Mouse (Mus musculus): ENCODE measurements at regions not wholly inside any gene's neighbourhood (a gene's known extent, or its start where the extent isn't known, plus 50 kb on each side); places are given as distances from the start of the nearest gene placed in this dataset.
A peak's percentile ranks its signal among the peaks of the same experiment; 100 is the strongest.
"Not testable (repeated sequence)": the region's sequence is repeated elsewhere in the genome, so short reads cannot be mapped to it uniquely, and the experiment has no call there.

DNA sequence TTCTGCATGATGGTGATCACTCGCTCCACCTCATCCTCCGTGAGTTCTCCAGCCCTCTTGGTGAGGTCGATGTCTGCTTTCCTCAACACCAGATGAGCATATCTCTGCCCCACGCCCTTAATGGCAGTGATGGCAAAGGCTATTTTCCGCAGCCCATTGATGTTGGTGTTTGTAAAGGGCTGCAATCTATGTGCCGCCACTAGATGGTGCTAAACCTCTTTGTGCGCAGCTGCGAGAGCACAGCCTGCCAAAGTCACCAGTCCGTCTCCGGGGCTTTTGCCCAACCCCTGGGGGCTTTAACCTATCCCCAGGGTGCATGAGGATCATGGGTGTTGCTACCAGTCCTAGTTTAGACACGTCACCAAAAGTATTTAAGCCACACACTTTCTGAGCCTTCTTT is 140.9 kb upstream of the Cts3 start:
- not testable (repeated sequence) for H3K4me2 ChIP-seq; H3K4me1 ChIP-seq; H3K36me3 ChIP-seq; ATAC-seq (ENCODE audit: insufficient number of reproducible peaks, insufficient read depth, low FRiP score, low TSS enrichment, low read depth); H3K9ac ChIP-seq; H3K4me3 ChIP-seq; H3K27me3 ChIP-seq; H3K27ac ChIP-seq
- WGBS, result 20% methylated on average over 11 of the region's 11 CpGs
- H3K9me3 ChIP-seq, result peaks cover 27% of the 10 kb centered on the region; the same call in 1 of the 2 replicates

DNA sequence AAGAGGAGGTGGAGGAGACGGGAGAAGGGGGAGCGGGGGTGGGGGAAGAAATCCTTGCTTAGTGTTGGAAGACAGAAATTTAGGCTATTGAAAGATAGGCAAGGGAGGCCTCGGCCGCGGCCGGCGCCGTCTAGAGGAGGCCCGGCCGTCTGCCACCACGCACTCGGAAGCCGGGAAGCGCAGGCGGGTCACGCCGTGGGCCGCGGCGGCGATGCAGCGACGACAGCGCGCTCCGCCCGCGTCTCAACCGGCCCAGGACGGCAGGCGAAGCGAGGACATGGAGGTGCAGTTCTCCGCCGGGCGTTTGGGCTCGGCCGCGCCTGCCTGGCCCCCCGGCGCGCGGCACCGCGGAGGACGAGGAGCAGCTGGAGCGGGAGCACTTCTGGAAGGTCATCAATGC is 95.8 kb upstream of the Cts3 start:
- Histone ChIP-seq H3K9me3 (peaks cover 5% of the 10 kb centered on the region; the same call in 1 of the 2 replicates), H3K4me3 (no peak overlapping the region), H3K27me3 (peaks cover 5% of the 10 kb centered on the region; the same call in 1 of the 2 replicates), H3K4me1 (no peaks in the 10 kb centered on the region), H3K36me3 (no peaks in the 10 kb centered on the region), H3K27ac (no peak overlapping the region), H3K9ac (no peak overlapping the region), H3K4me2 (peak overlapping the region; percentile 33)
- no peak for ATAC-seq (ENCODE audit: insufficient number of reproducible peaks, insufficient read depth, low FRiP score, low TSS enrichment, low read depth)
- WGBS, result 18% methylated on average over 46 of the region's 46 CpGs

Measured in embryonic facial prominence, embryonic 13.5 days (tissue).